Mouse (Mus musculus) MEL (cell line): Measurements from ENCODE around the gene Igfbp6. TPM values are rescaled to one million over a fixed set of nuclear protein-coding genes. Genes with fewer than 3 reads are reported as not detected.

Experiments
- DNase-seq: peaks from one replicate; pipeline ENCODE4 v3.0.0; 2011; ENCODE audit warnings: low read depth, low spot score
- H3K27ac ChIP-seq: 2 replicates; pipeline ENCODE4 v1.5.1; 2012; ENCODE audit warnings: low read depth, mild to moderate bottlenecking, control low read depth, low read length, moderate library complexity; ENCODE audit not compliant: control insufficient read depth
- H3K27me3 ChIP-seq, 2 experiments: fragments of 150-350 bp in 1 of 2; sonication (generic) in 1 of 2; 2 replicates each; pipeline ENCODE4 v1.6.1; 2012; ENCODE audit warnings: low read length in 2 of 2, mild to moderate bottlenecking in 2 of 2, improper control_type of control experiment in 1 of 2, moderate library complexity in 1 of 2; ENCODE audit not compliant: insufficient read depth in 2 of 2, control insufficient read depth in 1 of 2
- H3K36me3 ChIP-seq, 2 experiments: 2 replicates each; pipeline ENCODE4 v1.6.1; 2012 to 2014; ENCODE audit warnings: low read length in 2 of 2, improper control_type of control experiment in 1 of 2, inconsistent platforms in 1 of 2, mild to moderate bottlenecking in 1 of 2; ENCODE audit not compliant: insufficient read depth in 2 of 2, control insufficient read depth in 1 of 2
- H3K4me1 ChIP-seq, 2 experiments: fragments of 150-350 bp in 1 of 2; sonication (generic) in 1 of 2; 2 replicates each; pipeline ENCODE4 v1.6.1; 2012; ENCODE audit warnings: low read length in 2 of 2, improper control_type of control experiment in 1 of 2, mild to moderate bottlenecking in 1 of 2; ENCODE audit not compliant: insufficient read depth in 2 of 2, control insufficient read depth in 1 of 2
- H3K4me3 ChIP-seq, 2 experiments: fragments of 150-350 bp in 1 of 2; sonication (generic) in 1 of 2; 2 replicates each; pipeline ENCODE4 v1.5.1; 2012; ENCODE audit warnings: low read depth in 2 of 2, low read length in 2 of 2, mild to moderate bottlenecking in 2 of 2, moderate library complexity in 2 of 2, control low read depth in 1 of 2, improper control_type of control experiment in 1 of 2; ENCODE audit not compliant: control insufficient read depth in 1 of 2, insufficient read depth in 1 of 2
- H3K79me2 ChIP-seq: 2 replicates; pipeline ENCODE4 v1.6.1; 2012; ENCODE audit warnings: mild to moderate bottlenecking, low read length, moderate library complexity; ENCODE audit not compliant: control insufficient read depth, poor library complexity, insufficient read depth
- H3K9ac ChIP-seq: 2 replicates; pipeline ENCODE4 v1.6.1; 2012; ENCODE audit warnings: low read depth, mild to moderate bottlenecking, control low read depth, low read length, moderate library complexity; ENCODE audit not compliant: control insufficient read depth, poor library complexity, severe bottlenecking
- H3K9me3 ChIP-seq: fragments of 150-350 bp; sonication (generic); replicated peaks from 2 replicates; pipeline ENCODE4 v1.6.1; 2012; ENCODE audit warnings: mild to moderate bottlenecking, low read length, improper control_type of control experiment, moderate library complexity; ENCODE audit not compliant: insufficient read depth
- CHD1 ChIP-seq: IDR thresholded peaks from 2 replicates; pipeline ENCODE4 v1.6.1; 2012; ENCODE audit warnings: low read depth, mild to moderate bottlenecking, inconsistent platforms, low read length, improper control_type of control experiment
- E2F4 ChIP-seq: IDR thresholded peaks from 2 replicates; pipeline ENCODE4 v1.6.1; 2011; ENCODE audit warnings: low read depth, low read length, improper control_type of control experiment, borderline replicate concordance
- GATA1 ChIP-seq: IDR thresholded peaks from 2 replicates; pipeline ENCODE4 v1.6.1; 2011; ENCODE audit warnings: low read depth, low read length, improper control_type of control experiment
- HCFC1 ChIP-seq: IDR thresholded peaks from 2 replicates; pipeline ENCODE4 v1.6.1; 2012; ENCODE audit warnings: low read depth, mild to moderate bottlenecking, inconsistent platforms, low read length, improper control_type of control experiment, moderate library complexity
- MAFK ChIP-seq: IDR thresholded peaks from 2 replicates; pipeline ENCODE4 v1.6.1; 2011; ENCODE audit warnings: low read depth, mild to moderate bottlenecking, low read length, improper control_type of control experiment, borderline replicate concordance
- MXI1 ChIP-seq: IDR thresholded peaks from 2 replicates; pipeline ENCODE4 v1.6.1; 2011; ENCODE audit warnings: mild to moderate bottlenecking, low read depth, low read length, improper control_type of control experiment
- MYB ChIP-seq: IDR thresholded peaks from 2 replicates; pipeline ENCODE4 v1.6.1; 2011; ENCODE audit warnings: mild to moderate bottlenecking, low read depth, low read length, improper control_type of control experiment
- NELFE ChIP-seq: IDR thresholded peaks from 2 replicates; pipeline ENCODE4 v1.6.1; 2011; ENCODE audit warnings: low read depth, low read length, improper control_type of control experiment
- POLR2A ChIP-seq, 2 experiments: IDR thresholded peaks; 2 replicates each; pipeline ENCODE4 v1.6.1; 2011 to 2012; ENCODE audit warnings: low read length in 2 of 2, mild to moderate bottlenecking in 2 of 2, control low read depth in 1 of 2, improper control_type of control experiment in 1 of 2, low read depth in 1 of 2, moderate library complexity in 1 of 2; ENCODE audit not compliant: control insufficient read depth in 1 of 2, insufficient read depth in 1 of 2, poor library complexity in 1 of 2
- POLR2AphosphoS2 ChIP-seq: IDR thresholded peaks from 2 replicates; pipeline ENCODE4 v1.6.1; 2011; ENCODE audit warnings: low read length, improper control_type of control experiment
- SIN3A ChIP-seq: IDR thresholded peaks from 2 replicates; pipeline ENCODE4 v1.6.1; 2012; ENCODE audit warnings: low read length, improper control_type of control experiment, inconsistent platforms
- TAL1 ChIP-seq: IDR thresholded peaks from 2 replicates; pipeline ENCODE4 v1.6.1; 2012; ENCODE audit warnings: mild to moderate bottlenecking, inconsistent platforms, low read length, moderate library complexity, mixed read lengths
- TBP ChIP-seq: IDR thresholded peaks from 2 replicates; pipeline ENCODE4 v1.8.0; 2011; ENCODE audit warnings: low read depth, low read length, improper control_type of control experiment
- TCF12 ChIP-seq: IDR thresholded peaks from 2 replicates; pipeline ENCODE4 v1.6.1; 2014; ENCODE audit warnings: low read depth, mild to moderate bottlenecking, inconsistent platforms, low read length, improper control_type of control experiment, moderate library complexity
- USF2 ChIP-seq, 2 experiments: IDR thresholded peaks; 2 replicates each; pipeline ENCODE4 v1.6.1; 2011 to 2012; ENCODE audit warnings: improper control_type of control experiment in 2 of 2, low read length in 2 of 2, borderline replicate concordance in 1 of 2, inconsistent platforms in 1 of 2, low read depth in 1 of 2, mild to moderate bottlenecking in 1 of 2; ENCODE audit not compliant: insufficient read depth in 1 of 2
- ZMIZ1 ChIP-seq: IDR thresholded peaks from 2 replicates; pipeline ENCODE4 v1.6.1; 2012; ENCODE audit warnings: low read depth, mild to moderate bottlenecking, inconsistent platforms, low read length, improper control_type of control experiment, moderate library complexity
- polyA plus RNA-seq, 2 experiments: library from polyadenylated mRNA; stranded (reverse) in 1 of 2; unstranded in 1 of 2; fragments of >175 nt in 1 of 2; fragments of >200 nt in 1 of 2; gene quantifications; 2 replicates each; pipeline versions ENCODE4 v1.2.1 to v1.2.4; 2012; ENCODE audit warnings: low replicate concordance in 2 of 2, low read depth in 1 of 2; ENCODE audit not compliant: insufficient read length in 2 of 2, insufficient read depth in 1 of 2, missing spikeins in 1 of 2
- total RNA-seq: library from RNA; depleted of rRNA; stranded (reverse); fragments of 300-350 nt; gene quantifications from 2 replicates; pipeline ENCODE4 v1.2.3, GENCODE M21; 2012

The Igfbp6 gene
- total and polyA plus RNA-seq, 3 experiments: 0.65 to 1.8 TPM; not detected in 1

DNA sequence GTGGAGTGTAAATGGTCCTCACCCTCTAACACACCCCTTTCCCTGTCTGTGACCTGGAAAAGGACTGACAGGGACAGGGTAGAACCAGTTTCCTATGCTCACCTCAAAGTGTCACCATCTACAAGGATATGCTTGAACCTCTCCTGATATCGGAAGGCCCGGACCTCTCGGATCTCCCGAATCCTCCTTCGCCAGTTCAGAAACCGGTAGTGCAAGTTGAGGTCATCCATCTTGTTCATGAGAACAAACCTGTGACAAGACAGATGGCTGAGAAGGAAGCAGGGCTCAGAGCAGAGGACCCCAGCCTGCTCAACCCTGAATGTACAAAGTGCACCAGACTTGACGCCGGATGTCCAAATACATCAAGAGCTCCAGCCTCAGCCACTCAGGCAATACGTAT lies 10.8 kb upstream of the Igfbp6 start:
- peaks cover 9 to 12% of the 10 kb centered on the region in 2 experiments for H3K4me1 ChIP-seq
- no peak overlapping the region for H3K27ac ChIP-seq
- peaks cover 12% of the 10 kb centered on the region for H3K79me2 ChIP-seq
- no peaks in the 10 kb centered on the region for H3K9me3 ChIP-seq
- TF ChIP-seq MXI1: no peak
- TF ChIP-seq SIN3A: no peak
- no peak for TF ChIP-seq GATA1
- TF ChIP-seq E2F4: no peak
- TF ChIP-seq TBP: no peak
- no peak for TF ChIP-seq ZMIZ1
- no peak for TF ChIP-seq POLR2A (IDR thresholded peaks at IDR 0.05; ENCODE audit: control insufficient read depth in 1 of 2, insufficient read depth in 1 of 2, low read depth in 1 of 2, low read length in 2 of 2, poor library complexity in 1 of 2)
- no peak for TF ChIP-seq TCF12
- TF ChIP-seq, all 39 proteins: peak for 0
- Histone ChIP-seq H3K4me3 (no peak overlapping the region), H3K36me3 (peaks cover 11 to 16% of the 10 kb centered on the region in 2 experiments), H3K9ac (no peak overlapping the region), H3K27me3 (no peaks in the 10 kb centered on the region)
- no peak for DNase-seq

DNA sequence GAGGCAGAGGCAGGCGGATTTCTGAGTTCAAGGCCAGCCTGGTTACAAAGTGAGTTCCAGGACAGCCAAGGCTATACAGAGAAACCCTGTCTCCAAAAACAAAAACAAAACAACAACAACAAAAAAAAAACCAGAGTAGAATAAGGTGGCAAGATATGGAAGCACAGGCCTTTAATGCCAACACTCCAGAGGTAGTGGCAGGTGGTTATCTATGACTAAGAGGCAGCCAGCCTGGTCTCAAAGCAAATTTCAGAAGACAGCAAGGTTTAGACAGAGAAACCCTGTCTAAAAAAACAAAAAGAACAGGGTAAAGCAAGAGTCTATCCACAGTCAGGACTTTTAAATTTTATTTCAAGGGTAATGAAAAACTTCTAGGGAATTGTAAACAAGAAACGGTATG lies 9.5 kb upstream of the Igfbp6 start:
- peaks cover 12% of the 10 kb centered on the region for H3K79me2 ChIP-seq
- peak overlapping the region; percentile 88; the same call in 1 of the 2 replicates for H3K9ac ChIP-seq
- no peaks in the 10 kb centered on the region for H3K27me3 ChIP-seq
- peak overlapping the region in 1 of 2 experiments; percentile 97; a peak in 1 of 4 replicates for H3K4me3 ChIP-seq
- H3K9me3 ChIP-seq: no peaks in the 10 kb centered on the region
- H3K27ac ChIP-seq: no peak overlapping the region
- TF ChIP-seq HCFC1 (no peak), MAFK (no peak), MYB (no peak), NELFE (no peak), USF2 (IDR thresholded peaks at IDR 0.05; ENCODE audit: borderline replicate concordance in 1 of 2, insufficient read depth in 1 of 2, low read depth in 1 of 2, low read length in 2 of 2) (no peak), POLR2AphosphoS2 (no peak), TAL1 (peak; percentile 52), CHD1 (no peak)
- DNase-seq: peak; percentile 46
- H3K4me1 ChIP-seq: peaks cover 9 to 12% of the 10 kb centered on the region in 2 experiments
- peaks cover 9 to 16% of the 10 kb centered on the region in 2 experiments for H3K36me3 ChIP-seq
